Mouse (Mus musculus) midbrain, postnatal 0 days (tissue): ENCODE measurements around the gene Tex52. TPM values are rescaled to one million over a fixed set of nuclear protein-coding genes. Genes with fewer than 3 reads are reported as not detected.

ENCODE experiments used
- ATAC-seq: fragments of 200-750 bp; cut with Nextera tagmentation; 2 replicates; pipeline ENCODE4 v1.8.0; 2017; ENCODE audit warnings: moderate number of reproducible peaks, mild to moderate bottlenecking, moderate TSS enrichment, moderate library complexity; ENCODE audit not compliant: low FRiP score
- DNase-seq: peaks from one replicate; pipeline ENCODE4 v3.0.0-alpha.2; 2015; ENCODE audit warnings: low spot score
- H3K27ac ChIP-seq: fragments of 300-500 bp; sonication (generic); 2 replicates; pipeline ENCODE4 v1.5.1; 2014; ENCODE audit warnings: low read depth, mild to moderate bottlenecking, low read length, mixed read lengths
- H3K27me3 ChIP-seq: fragments of 300-500 bp; sonication (generic); 2 replicates; pipeline ENCODE4 v1.6.1; 2014; ENCODE audit warnings: low read length, control low read depth, mixed read lengths; ENCODE audit not compliant: insufficient read depth
- H3K36me3 ChIP-seq: fragments of 300-500 bp; sonication (generic); 2 replicates; pipeline ENCODE4 v1.6.1; 2014; ENCODE audit warnings: low read length, control low read depth, mixed read lengths; ENCODE audit not compliant: insufficient read depth
- H3K4me1 ChIP-seq: fragments of 300-500 bp; sonication (generic); 2 replicates; pipeline ENCODE4 v1.6.1; 2014; ENCODE audit warnings: mild to moderate bottlenecking, control low read depth, antibody characterized with exemption, low read length, mixed read lengths; ENCODE audit not compliant: insufficient read depth
- H3K4me2 ChIP-seq: fragments of 300-500 bp; sonication (generic); 2 replicates; pipeline ENCODE4 v1.6.1; 2014; ENCODE audit warnings: low read depth, mild to moderate bottlenecking, low read length, mixed read lengths; ENCODE audit not compliant: poor library complexity, severe bottlenecking
- H3K4me3 ChIP-seq: fragments of 300-500 bp; sonication (generic); 2 replicates; pipeline ENCODE4 v1.5.1; 2014; ENCODE audit warnings: low read depth, mild to moderate bottlenecking, low read length, moderate library complexity
- H3K9ac ChIP-seq: fragments of 300-500 bp; sonication (generic); replicated peaks from 2 replicates; pipeline ENCODE4 v1.6.1; 2014; ENCODE audit warnings: mild to moderate bottlenecking, low read length, moderate library complexity, mixed read lengths; ENCODE audit not compliant: poor library complexity, severe bottlenecking
- H3K9me3 ChIP-seq: fragments of 300-500 bp; sonication (generic); 2 replicates; pipeline ENCODE4 v1.6.1; 2016; ENCODE audit warnings: low read length, control low read depth
- CTCF ChIP-seq: IDR thresholded peaks from 2 replicates; pipeline ENCODE4 v1.5.1; 2016; ENCODE audit warnings: antibody characterized with exemption, mild to moderate bottlenecking
- WGBS: fragments of 180-500 bp; shearing (Covaris S2); extraction: QIAGEN DNeasy Blood & Tissue Kit; methylation state at CpG from one replicate; pipeline ENCODE4 v1.1.7; 2014; 5-methylcytosine and 5-hydroxymethylcytosine counted together
- polyA plus RNA-seq: library from polyadenylated mRNA; unstranded; fragments of >200 nt; fragmentation: Nextera tagmentation; extraction: Ambion mirVana; gene quantifications from 2 replicates; pipeline ENCODE4 v1.2.1, GENCODE M21; 2015
- total RNA-seq: library from RNA; depleted of rRNA; stranded (reverse); fragments of >200 nt; gene quantifications from 2 replicates; pipeline ENCODE4 v1.2.3, GENCODE M21; 2014

Gene Tex52
- total and polyA plus RNA-seq, 2 experiments from 2014 or later = 0.39 to 2.0 TPM

- WGBS = 92% methylated on average over 10 of the region's 10 CpGs
- no peaks in the 10 kb centered on the region for H3K27me3 ChIP-seq
- 0 out of 2 replicates have a peak, but pooled peaks cover 3% of the 10 kb centered on the region for H3K36me3 ChIP-seq
- H3K4me2 ChIP-seq = no peak overlapping the region
- H3K4me1 ChIP-seq = no peaks in the 10 kb centered on the region
- no peak overlapping the region for H3K9ac ChIP-seq
- no peak for DNase-seq
- H3K27ac ChIP-seq = no peak overlapping the region
- H3K9me3 ChIP-seq = no peaks in the 10 kb centered on the region
- ATAC-seq = no peak
- TF ChIP-seq CTCF = no peak
- no peak overlapping the region for H3K4me3 ChIP-seq
These were observed 29.6 kb upstream of the Tex52 start for GRCm38 (mm10) chr6:128345623-128346022.

- 90% methylated on average over 6 of the region's 6 CpGs for WGBS
- H3K27ac ChIP-seq = no peak overlapping the region
- no peak for DNase-seq
These were observed 28.5 kb upstream of the Tex52 start for GRCm38 (mm10) chr6:128346782-128347181.

GRCm38 (mm10) chr6:128349711-128350110 lies 25.5 kb upstream of the Tex52 start:
- Histone ChIP-seq H3K36me3 (0 out of 2 replicates have a peak, but pooled peaks cover 3% of the 10 kb centered on the region), H3K4me2 (no peak overlapping the region), H3K4me1 (no peaks in the 10 kb centered on the region), H3K9ac (no peak overlapping the region), H3K9me3 (no peaks in the 10 kb centered on the region), H3K27ac (no peak overlapping the region), H3K27me3 (no peaks in the 10 kb centered on the region), H3K4me3 (no peak overlapping the region)
- 39% methylated on average over 7 of the region's 7 CpGs for WGBS
- ATAC-seq (peak; percentile 75; the same call in 1 of the 2 replicates), DNase-seq (peak; percentile 75)
- no peak for TF ChIP-seq CTCF

More at GRCm38 (mm10) chr6:128346782-128347181, 28.5 kb upstream of the Tex52 start:
- ATAC-seq = no peak
- Histone ChIP-seq H3K4me1 (no peaks in the 10 kb centered on the region), H3K4me2 (no peak overlapping the region), H3K36me3 (0 out of 2 replicates have a peak, but pooled peaks cover 3% of the 10 kb centered on the region), H3K9ac (no peak overlapping the region), H3K9me3 (no peaks in the 10 kb centered on the region), H3K4me3 (no peak overlapping the region), H3K27me3 (no peaks in the 10 kb centered on the region)
- TF ChIP-seq CTCF = no peak

- 0 out of 2 replicates have a peak, but pooled peaks cover 8% of the 10 kb centered on the region for H3K36me3 ChIP-seq
- H3K27me3 ChIP-seq = no peaks in the 10 kb centered on the region
- no peaks in the 10 kb centered on the region; the same call in 1 of the 2 replicates for H3K4me1 ChIP-seq
- no peaks in the 10 kb centered on the region for H3K9me3 ChIP-seq
- H3K4me2 ChIP-seq = peak overlapping the region; percentile 52
- no peak for TF ChIP-seq CTCF
- H3K4me3 ChIP-seq = peak overlapping the region; percentile 56; the same call in 1 of the 2 replicates
- no peak overlapping the region for H3K27ac ChIP-seq
- DNase-seq = no peak
- ATAC-seq = no peak
- WGBS = 29% methylated on average over 3 of the region's 3 CpGs
- H3K9ac ChIP-seq = no peak overlapping the region
These were observed 21.1 kb upstream of the Tex52 start for GRCm38 (mm10) chr6:128354140-128354539.

GRCm38 (mm10) chr6:128355201-128355681 lies 20.0 kb upstream of the Tex52 start:
- H3K27me3 ChIP-seq = no peaks in the 10 kb centered on the region
- under 1% methylated on average over 24 of the region's 28 CpGs for WGBS

GRCm38 (mm10) chr6:128355726-128356416 lies 19.4 kb upstream of the Tex52 start, which contains the start of gene Tulp3:
Gene Tulp3 (minus strand): TSS chr6:128355851.
- peak within 1 kb of the TSS; percentile 76 for H3K9ac ChIP-seq
- no peak for TF ChIP-seq CTCF
- no peaks in the 10 kb centered on the region for H3K27me3 ChIP-seq
- ATAC-seq (peak; percentile 99), DNase-seq (peak; percentile 98)
- H3K4me3 ChIP-seq = peak within 1 kb of the TSS; percentile 56
- peak within 1 kb of the TSS; percentile 52 for H3K4me2 ChIP-seq
- no peaks in the 10 kb centered on the region; the same call in 1 of the 2 replicates for H3K4me1 ChIP-seq
- under 1% methylated on average over 40 of the region's 42 CpGs for WGBS
- 0 out of 2 replicates have a peak, but pooled peaks cover 5% of the 10 kb centered on the region for H3K36me3 ChIP-seq
- H3K9me3 ChIP-seq = no peaks in the 10 kb centered on the region
- H3K27ac ChIP-seq = peak within 1 kb of the TSS; percentile 83

More at GRCm38 (mm10) chr6:128355201-128355681, 20.0 kb upstream of the Tex52 start:
- H3K36me3 ChIP-seq = 0 out of 2 replicates have a peak, but pooled peaks cover 8% of the 10 kb centered on the region
- peak overlapping the region; percentile 56 for H3K4me3 ChIP-seq
- peak; percentile 64 for DNase-seq
- H3K9me3 ChIP-seq = no peaks in the 10 kb centered on the region
- peak; percentile 71 for ATAC-seq
- H3K27ac ChIP-seq = peak overlapping the region; percentile 83
- H3K4me1 ChIP-seq = no peaks in the 10 kb centered on the region; the same call in 1 of the 2 replicates
- peak overlapping the region; percentile 52 for H3K4me2 ChIP-seq
- TF ChIP-seq CTCF = no peak
- H3K9ac ChIP-seq = peak overlapping the region; percentile 76
